Mouse (Mus musculus): ENCODE data around the gene Tmem156. TPM values are rescaled to one million over a fixed set of nuclear protein-coding genes. Genes with fewer than 3 reads are reported as not detected.

The Tmem156 gene
- polyA plus RNA-seq, 1 experiment from 2014 or later, result not detected

- ATAC-seq (ENCODE audit: low read depth), result no peak; the same call in 1 of the 2 replicates
- no peak overlapping the region for H3K4me3 ChIP-seq (ENCODE audit: low read depth, low read length)
- H3K4me2 ChIP-seq (ENCODE audit: low read depth, low read length), result no peak overlapping the region
- H3K4me1 ChIP-seq (ENCODE audit: control insufficient read depth, insufficient read depth, low read length), result no peaks in the 10 kb centered on the region
- H3K27ac ChIP-seq (ENCODE audit: low read depth, low read length), result no peak overlapping the region
- no peaks in the 10 kb centered on the region for H3K36me3 ChIP-seq (ENCODE audit: control insufficient read depth, insufficient read depth, low read length)
- no peak overlapping the region for H3K9ac ChIP-seq (replicated peaks; ENCODE audit: low read depth, low read length)
- no peaks in the 10 kb centered on the region for H3K9me3 ChIP-seq (ENCODE audit: control insufficient read depth, low read length)
- no peaks in the 10 kb centered on the region for H3K27me3 ChIP-seq (ENCODE audit: control insufficient read depth, insufficient read depth, low read length)
- 49% methylated on average over 11 of the region's 11 CpGs for WGBS
Observed at GRCm38 (mm10) chr5:65069872-65070271, 22.1 kb downstream of the Tmem156 start.

- no peaks in the 10 kb centered on the region for H3K4me1 ChIP-seq (ENCODE audit: control insufficient read depth, insufficient read depth, low read length)
- H3K9ac ChIP-seq (replicated peaks; ENCODE audit: low read depth, low read length), result no peak overlapping the region
- WGBS, result 48% methylated on average over 6 of the region's 6 CpGs
- H3K9me3 ChIP-seq (ENCODE audit: control insufficient read depth, low read length), result no peaks in the 10 kb centered on the region
- H3K27me3 ChIP-seq (ENCODE audit: control insufficient read depth, insufficient read depth, low read length), result no peaks in the 10 kb centered on the region
- ATAC-seq (ENCODE audit: low read depth), result no peak
- no peak overlapping the region for H3K4me2 ChIP-seq (ENCODE audit: low read depth, low read length)
- H3K4me3 ChIP-seq (ENCODE audit: low read depth, low read length), result no peak overlapping the region
- H3K36me3 ChIP-seq (ENCODE audit: control insufficient read depth, insufficient read depth, low read length), result no peaks in the 10 kb centered on the region
- H3K27ac ChIP-seq (ENCODE audit: low read depth, low read length), result no peak overlapping the region
Observed at GRCm38 (mm10) chr5:65068166-65068565, 23.8 kb downstream of the Tmem156 start.

- Histone ChIP-seq H3K36me3 (ENCODE audit: control insufficient read depth, insufficient read depth, low read length) (no peaks in the 10 kb centered on the region), H3K9me3 (ENCODE audit: control insufficient read depth, low read length) (no peaks in the 10 kb centered on the region), H3K4me1 (ENCODE audit: control insufficient read depth, insufficient read depth, low read length) (no peaks in the 10 kb centered on the region), H3K27ac (ENCODE audit: low read depth, low read length) (no peak overlapping the region), H3K4me2 (ENCODE audit: low read depth, low read length) (no peak overlapping the region), H3K27me3 (ENCODE audit: control insufficient read depth, insufficient read depth, low read length) (no peaks in the 10 kb centered on the region), H3K9ac (replicated peaks; ENCODE audit: low read depth, low read length) (no peak overlapping the region), H3K4me3 (ENCODE audit: low read depth, low read length) (no peak overlapping the region)
- WGBS, result 78% methylated on average over 2 of the region's 2 CpGs
- no peak for ATAC-seq (ENCODE audit: low read depth)
Observed at GRCm38 (mm10) chr5:65063266-65063665, 28.7 kb downstream of the Tmem156 start.

GRCm38 (mm10) chr5:65062236-65062635 lies 29.7 kb downstream of the Tmem156 start:
- 91% methylated on average over 4 of the region's 4 CpGs for WGBS
- no peak overlapping the region for H3K27ac ChIP-seq (ENCODE audit: low read depth, low read length)
- no peak for ATAC-seq (ENCODE audit: low read depth)

GRCm38 (mm10) chr5:65059806-65060205 lies 32.1 kb downstream of the Tmem156 start:
- WGBS, result 71% methylated on average over 2 of the region's 2 CpGs
- no peak for ATAC-seq (ENCODE audit: low read depth)

More at GRCm38 (mm10) chr5:65062236-65062635, 29.7 kb downstream of the Tmem156 start:
- Histone ChIP-seq H3K36me3 (ENCODE audit: control insufficient read depth, insufficient read depth, low read length) (no peaks in the 10 kb centered on the region), H3K9me3 (ENCODE audit: control insufficient read depth, low read length) (no peaks in the 10 kb centered on the region), H3K27me3 (ENCODE audit: control insufficient read depth, insufficient read depth, low read length) (no peaks in the 10 kb centered on the region), H3K4me3 (ENCODE audit: low read depth, low read length) (no peak overlapping the region), H3K9ac (replicated peaks; ENCODE audit: low read depth, low read length) (no peak overlapping the region), H3K4me2 (ENCODE audit: low read depth, low read length) (no peak overlapping the region), H3K4me1 (ENCODE audit: control insufficient read depth, insufficient read depth, low read length) (no peaks in the 10 kb centered on the region)

GRCm38 (mm10) chr5:65057596-65057995 lies 34.3 kb downstream of the Tmem156 start:
- H3K4me3 ChIP-seq (ENCODE audit: low read depth, low read length), result no peak overlapping the region

More at GRCm38 (mm10) chr5:65059806-65060205, 32.1 kb downstream of the Tmem156 start:
- no peaks in the 10 kb centered on the region for H3K27me3 ChIP-seq (ENCODE audit: control insufficient read depth, insufficient read depth, low read length)
- no peak overlapping the region for H3K9ac ChIP-seq (replicated peaks; ENCODE audit: low read depth, low read length)
- no peaks in the 10 kb centered on the region for H3K36me3 ChIP-seq (ENCODE audit: control insufficient read depth, insufficient read depth, low read length)
- no peaks in the 10 kb centered on the region for H3K4me1 ChIP-seq (ENCODE audit: control insufficient read depth, insufficient read depth, low read length)
- no peak overlapping the region for H3K4me2 ChIP-seq (ENCODE audit: low read depth, low read length)
- no peak overlapping the region for H3K27ac ChIP-seq (ENCODE audit: low read depth, low read length)
- no peak overlapping the region for H3K4me3 ChIP-seq (ENCODE audit: low read depth, low read length)
- H3K9me3 ChIP-seq (ENCODE audit: control insufficient read depth, low read length), result no peaks in the 10 kb centered on the region

GRCm38 (mm10) chr5:65051513-65051912 lies 40.4 kb downstream of the Tmem156 start:
- H3K4me2 ChIP-seq (ENCODE audit: low read depth, low read length), result no peak overlapping the region
- ATAC-seq (ENCODE audit: low read depth), result 0 out of 2 replicates have a peak, but pooled peaks have one; percentile 57
- no peaks in the 10 kb centered on the region for H3K36me3 ChIP-seq (ENCODE audit: control insufficient read depth, insufficient read depth, low read length)
- WGBS, result 56% methylated on average over 3 of the region's 3 CpGs
- no peaks in the 10 kb centered on the region for H3K9me3 ChIP-seq (ENCODE audit: control insufficient read depth, low read length)
- no peak overlapping the region for H3K4me3 ChIP-seq (ENCODE audit: low read depth, low read length)
- H3K4me1 ChIP-seq (ENCODE audit: control insufficient read depth, insufficient read depth, low read length), result peaks cover 9% of the 10 kb centered on the region; the same call in 1 of the 2 replicates
- H3K9ac ChIP-seq (replicated peaks; ENCODE audit: low read depth, low read length), result no peak overlapping the region
- H3K27ac ChIP-seq (ENCODE audit: low read depth, low read length), result peak overlapping the region; percentile 1; the same call in 1 of the 2 replicates
- no peaks in the 10 kb centered on the region for H3K27me3 ChIP-seq (ENCODE audit: control insufficient read depth, insufficient read depth, low read length)

More at GRCm38 (mm10) chr5:65057596-65057995, 34.3 kb downstream of the Tmem156 start:
- no peak overlapping the region for H3K4me2 ChIP-seq (ENCODE audit: low read depth, low read length)
- H3K9ac ChIP-seq (replicated peaks; ENCODE audit: low read depth, low read length), result no peak overlapping the region
- H3K9me3 ChIP-seq (ENCODE audit: control insufficient read depth, low read length), result no peaks in the 10 kb centered on the region
- no peaks in the 10 kb centered on the region for H3K36me3 ChIP-seq (ENCODE audit: control insufficient read depth, insufficient read depth, low read length)
- H3K27me3 ChIP-seq (ENCODE audit: control insufficient read depth, insufficient read depth, low read length), result no peaks in the 10 kb centered on the region
- 96% methylated on average over 6 of the region's 6 CpGs for WGBS
- H3K4me1 ChIP-seq (ENCODE audit: control insufficient read depth, insufficient read depth, low read length), result no peaks in the 10 kb centered on the region; the same call in 1 of the 2 replicates
- no peak overlapping the region for H3K27ac ChIP-seq (ENCODE audit: low read depth, low read length)
- no peak for ATAC-seq (ENCODE audit: low read depth)

GRCm38 (mm10) chr5:65049880-65050279 lies 42.1 kb downstream of the Tmem156 start:
- peaks cover 9% of the 10 kb centered on the region; the same call in 1 of the 2 replicates for H3K4me1 ChIP-seq (ENCODE audit: control insufficient read depth, insufficient read depth, low read length)
- H3K9me3 ChIP-seq (ENCODE audit: control insufficient read depth, low read length), result no peaks in the 10 kb centered on the region
- no peak for ATAC-seq (ENCODE audit: low read depth)
- H3K9ac ChIP-seq (replicated peaks; ENCODE audit: low read depth, low read length), result no peak overlapping the region
- H3K4me2 ChIP-seq (ENCODE audit: low read depth, low read length), result no peak overlapping the region
- no peak overlapping the region for H3K27ac ChIP-seq (ENCODE audit: low read depth, low read length)
- 71% methylated on average over 5 of the region's 5 CpGs for WGBS
- no peaks in the 10 kb centered on the region for H3K36me3 ChIP-seq (ENCODE audit: control insufficient read depth, insufficient read depth, low read length)
- H3K4me3 ChIP-seq (ENCODE audit: low read depth, low read length), result no peak overlapping the region
- H3K27me3 ChIP-seq (ENCODE audit: control insufficient read depth, insufficient read depth, low read length), result no peaks in the 10 kb centered on the region

- H3K9me3 ChIP-seq (ENCODE audit: control insufficient read depth, low read length), result no peaks in the 10 kb centered on the region
- no peak overlapping the region; the same call in 1 of the 2 replicates for H3K27ac ChIP-seq (ENCODE audit: low read depth, low read length)
- H3K36me3 ChIP-seq (ENCODE audit: control insufficient read depth, insufficient read depth, low read length), result no peaks in the 10 kb centered on the region
- no peaks in the 10 kb centered on the region for H3K27me3 ChIP-seq (ENCODE audit: control insufficient read depth, insufficient read depth, low read length)
- H3K4me3 ChIP-seq (ENCODE audit: low read depth, low read length), result no peak overlapping the region
- H3K4me1 ChIP-seq (ENCODE audit: control insufficient read depth, insufficient read depth, low read length), result peaks cover 7% of the 10 kb centered on the region; the same call in 1 of the 2 replicates
- ATAC-seq (ENCODE audit: low read depth), result no peak
- no peak overlapping the region for H3K4me2 ChIP-seq (ENCODE audit: low read depth, low read length)
- WGBS, result 55% methylated on average over 12 of the region's 12 CpGs
- H3K9ac ChIP-seq (replicated peaks; ENCODE audit: low read depth, low read length), result no peak overlapping the region
Observed at GRCm38 (mm10) chr5:65047285-65047855, 44.6 kb downstream of the Tmem156 start.
